Mouse (Mus musculus): ENCODE data around the gene Bach1. TPM values are rescaled to one million over a fixed set of nuclear protein-coding genes. Genes with fewer than 3 reads are reported as not detected.

The Bach1 gene
- polyA plus RNA-seq, 1 experiment = 4.9 TPM

- H3K79me2 ChIP-seq (ENCODE audit: control insufficient read depth, insufficient read depth) = no peaks in the 10 kb centered on the region
- H3ac ChIP-seq (ENCODE audit: control insufficient read depth, insufficient read length, low read depth) = no peak overlapping the region
- no peak for TF ChIP-seq MYOG (IDR thresholded peaks at IDR 0.05; ENCODE audit: control insufficient read depth, extremely low read depth, insufficient read length)
- TF ChIP-seq CEBPB (IDR thresholded peaks at IDR 0.05; ENCODE audit: low read depth) = no peak
- TF ChIP-seq MAX (IDR thresholded peaks at IDR 0.05) = no peak
- TF ChIP-seq MYOD1 (IDR thresholded peaks at IDR 0.05; ENCODE audit: control insufficient read depth, insufficient read length, low read depth) = no peak
- no peak for TF ChIP-seq FOSL1 (IDR thresholded peaks at IDR 0.05; ENCODE audit: insufficient read depth, low read length, poor library complexity, severe bottlenecking)
- H3K27me3 ChIP-seq (ENCODE audit: control insufficient read depth, insufficient read depth, insufficient read length) = no peaks in the 10 kb centered on the region
- no peak overlapping the region for H3K4me3 ChIP-seq (ENCODE audit: insufficient read depth, poor library complexity, severe bottlenecking)
- H3K36me3 ChIP-seq (ENCODE audit: control insufficient read depth, insufficient read depth) = no peaks in the 10 kb centered on the region
- H3K79me3 ChIP-seq (ENCODE audit: low read depth) = no peaks in the 10 kb centered on the region
Measured at GRCm38 (mm10) chr16:87770576-87770975, 71.8 kb downstream of the Bach1 start.

- Histone ChIP-seq H3K79me2 (ENCODE audit: control insufficient read depth, insufficient read depth) (no peaks in the 10 kb centered on the region), H3ac (ENCODE audit: control insufficient read depth, insufficient read length, low read depth) (no peak overlapping the region), H3K79me3 (ENCODE audit: low read depth) (no peaks in the 10 kb centered on the region), H3K4me3 (ENCODE audit: insufficient read depth, poor library complexity, severe bottlenecking) (no peak overlapping the region), H3K36me3 (ENCODE audit: control insufficient read depth, insufficient read depth) (no peaks in the 10 kb centered on the region), H3K27me3 (ENCODE audit: control insufficient read depth, insufficient read depth, insufficient read length) (no peaks in the 10 kb centered on the region)
- TF ChIP-seq CTCF (IDR thresholded peaks at IDR 0.05; ENCODE audit: control insufficient read depth, insufficient read depth, insufficient read length) (no peak), MAX (IDR thresholded peaks at IDR 0.05) (no peak), FOSL1 (IDR thresholded peaks at IDR 0.05; ENCODE audit: insufficient read depth, low read length, poor library complexity, severe bottlenecking) (no peak), MYOG (IDR thresholded peaks at IDR 0.05; ENCODE audit: control insufficient read depth, extremely low read depth, insufficient read length) (no peak), USF1 (IDR thresholded peaks at IDR 0.05; ENCODE audit: low read depth) (no peak), MYOD1 (IDR thresholded peaks at IDR 0.05; ENCODE audit: control insufficient read depth, insufficient read length, low read depth) (no peak), CEBPB (IDR thresholded peaks at IDR 0.05; ENCODE audit: low read depth) (no peak)
Measured at GRCm38 (mm10) chr16:87771926-87772325, 73.2 kb downstream of the Bach1 start.

GRCm38 (mm10) chr16:87774398-87774797, 75.7 kb downstream of the Bach1 start:
- Histone ChIP-seq H3K79me2 (ENCODE audit: control insufficient read depth, insufficient read depth) (no peaks in the 10 kb centered on the region), H3K27me3 (ENCODE audit: control insufficient read depth, insufficient read depth, insufficient read length) (no peaks in the 10 kb centered on the region), H3K36me3 (ENCODE audit: control insufficient read depth, insufficient read depth) (no peaks in the 10 kb centered on the region), H3K4me3 (ENCODE audit: insufficient read depth, poor library complexity, severe bottlenecking) (no peak overlapping the region), H3ac (ENCODE audit: control insufficient read depth, insufficient read length, low read depth) (no peak overlapping the region), H3K79me3 (ENCODE audit: low read depth) (no peaks in the 10 kb centered on the region)
- TF ChIP-seq CEBPB (IDR thresholded peaks at IDR 0.05; ENCODE audit: low read depth) (no peak), MYOG (IDR thresholded peaks at IDR 0.05; ENCODE audit: control insufficient read depth, extremely low read depth, insufficient read length) (no peak), USF1 (IDR thresholded peaks at IDR 0.05; ENCODE audit: low read depth) (no peak), MAX (IDR thresholded peaks at IDR 0.05) (no peak), FOSL1 (IDR thresholded peaks at IDR 0.05; ENCODE audit: insufficient read depth, low read length, poor library complexity, severe bottlenecking) (no peak), MYOD1 (IDR thresholded peaks at IDR 0.05; ENCODE audit: control insufficient read depth, insufficient read length, low read depth) (no peak), CTCF (IDR thresholded peaks at IDR 0.05; ENCODE audit: control insufficient read depth, insufficient read depth, insufficient read length) (no peak)

GRCm38 (mm10) chr16:87777373-87777772, 78.6 kb downstream of the Bach1 start:
- H3K79me2 ChIP-seq (ENCODE audit: control insufficient read depth, insufficient read depth) = no peaks in the 10 kb centered on the region
- no peak overlapping the region for H3ac ChIP-seq (ENCODE audit: control insufficient read depth, insufficient read length, low read depth)
- TF ChIP-seq CEBPB (IDR thresholded peaks at IDR 0.05; ENCODE audit: low read depth) (no peak), FOSL1 (IDR thresholded peaks at IDR 0.05; ENCODE audit: insufficient read depth, low read length, poor library complexity, severe bottlenecking) (no peak), MYOD1 (IDR thresholded peaks at IDR 0.05; ENCODE audit: control insufficient read depth, insufficient read length, low read depth) (no peak), CTCF (IDR thresholded peaks at IDR 0.05; ENCODE audit: control insufficient read depth, insufficient read depth, insufficient read length) (no peak), MAX (IDR thresholded peaks at IDR 0.05) (no peak), MYOG (IDR thresholded peaks at IDR 0.05; ENCODE audit: control insufficient read depth, extremely low read depth, insufficient read length) (no peak), USF1 (IDR thresholded peaks at IDR 0.05; ENCODE audit: low read depth) (no peak)
- H3K36me3 ChIP-seq (ENCODE audit: control insufficient read depth, insufficient read depth) = no peaks in the 10 kb centered on the region
- no peaks in the 10 kb centered on the region for H3K27me3 ChIP-seq (ENCODE audit: control insufficient read depth, insufficient read depth, insufficient read length)
- H3K4me3 ChIP-seq (ENCODE audit: insufficient read depth, poor library complexity, severe bottlenecking) = no peak overlapping the region
- no peaks in the 10 kb centered on the region for H3K79me3 ChIP-seq (ENCODE audit: low read depth)

- TF ChIP-seq CEBPB (IDR thresholded peaks at IDR 0.05; ENCODE audit: low read depth) = no peak
- TF ChIP-seq CTCF (IDR thresholded peaks at IDR 0.05; ENCODE audit: control insufficient read depth, insufficient read depth, insufficient read length) = no peak
- TF ChIP-seq MYOD1 (IDR thresholded peaks at IDR 0.05; ENCODE audit: control insufficient read depth, insufficient read length, low read depth) = no peak
- no peak for TF ChIP-seq MYOG (IDR thresholded peaks at IDR 0.05; ENCODE audit: control insufficient read depth, extremely low read depth, insufficient read length)
- TF ChIP-seq USF1 (IDR thresholded peaks at IDR 0.05; ENCODE audit: low read depth) = no peak
- TF ChIP-seq MAX (IDR thresholded peaks at IDR 0.05) = no peak
- no peak for TF ChIP-seq FOSL1 (IDR thresholded peaks at IDR 0.05; ENCODE audit: insufficient read depth, low read length, poor library complexity, severe bottlenecking)
- Histone ChIP-seq H3K79me3 (ENCODE audit: low read depth) (no peaks in the 10 kb centered on the region), H3K4me3 (ENCODE audit: insufficient read depth, poor library complexity, severe bottlenecking) (no peak overlapping the region)
Measured at GRCm38 (mm10) chr16:87781637-87782036, 82.9 kb downstream of the Bach1 start.

More at GRCm38 (mm10) chr16:87781637-87782036, 82.9 kb downstream of the Bach1 start:
- Histone ChIP-seq H3K27me3 (ENCODE audit: control insufficient read depth, insufficient read depth, insufficient read length) (no peaks in the 10 kb centered on the region), H3K36me3 (ENCODE audit: control insufficient read depth, insufficient read depth) (no peaks in the 10 kb centered on the region), H3K79me2 (ENCODE audit: control insufficient read depth, insufficient read depth) (no peaks in the 10 kb centered on the region), H3ac (ENCODE audit: control insufficient read depth, insufficient read length, low read depth) (no peak overlapping the region)

Other genes with a start within 250 kb of the Bach1 start
- gene Usp16, start 244.2 kb upstream of the Bach1 start, polyA plus RNA-seq (2012; fragmentation: generic; extraction: Trizol) = 18.4 TPM
- 162 TPM for gene Cct8, start 203.1 kb upstream of the Bach1 start, polyA plus RNA-seq (2012; fragmentation: generic; extraction: Trizol)
- 0.11 TPM for gene Map3k7cl, start 145.6 kb upstream of the Bach1 start, polyA plus RNA-seq (2012; fragmentation: generic; extraction: Trizol)

Data from C2C12 (cell line).